Mouse (Mus musculus) kidney, adult 8-10 months (tissue): ENCODE results near the gene Cmss1.
A peak's percentile ranks its signal among the peaks of the same experiment; 100 is the strongest.

ENCODE experiments used
- DNase-seq, 2 experiments: peaks; one replicate each; pipeline ENCODE4 v3.0.0; 2022

The Cmss1 gene

DNA sequence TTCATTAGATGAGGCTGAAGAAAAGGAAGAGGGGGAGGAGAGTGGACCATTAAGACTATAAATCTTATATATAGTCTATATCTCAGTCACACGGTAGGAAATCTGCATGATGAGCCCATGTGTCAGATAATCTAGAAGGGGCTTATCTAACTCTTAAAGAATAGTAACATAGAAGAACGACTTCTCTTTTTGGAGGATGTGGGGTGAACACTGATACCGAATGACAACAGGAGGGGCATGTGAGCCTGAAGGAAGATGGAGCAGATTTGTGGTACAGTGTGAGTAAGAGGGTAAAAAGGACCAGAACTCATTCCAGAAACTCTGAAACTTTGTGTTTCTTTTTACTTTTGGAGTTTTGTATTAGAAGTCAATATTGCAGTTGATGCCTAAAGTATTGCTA lies 97.6 kb downstream of the Cmss1 start:
- DNase-seq = no peak

DNA sequence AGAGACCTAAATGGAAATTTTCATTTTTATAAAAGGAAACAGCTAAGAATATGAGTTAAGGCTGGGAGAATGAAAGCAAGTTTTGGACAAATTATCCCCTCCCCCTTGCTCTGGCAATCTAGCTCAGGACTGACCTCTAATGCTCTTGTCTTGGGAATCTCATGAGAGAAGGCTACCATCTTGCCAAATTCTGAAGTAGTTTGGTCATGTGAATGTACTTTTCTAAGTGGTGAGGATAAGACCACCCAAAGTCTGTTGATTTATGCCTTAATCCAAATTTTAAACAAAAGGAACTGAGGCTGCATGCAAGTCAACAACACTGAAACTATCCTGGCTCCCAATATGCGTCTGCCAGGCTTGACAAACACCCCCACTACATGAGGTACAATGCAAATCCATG lies 98.3 kb downstream of the Cmss1 start:
- DNase-seq = no peak

DNA sequence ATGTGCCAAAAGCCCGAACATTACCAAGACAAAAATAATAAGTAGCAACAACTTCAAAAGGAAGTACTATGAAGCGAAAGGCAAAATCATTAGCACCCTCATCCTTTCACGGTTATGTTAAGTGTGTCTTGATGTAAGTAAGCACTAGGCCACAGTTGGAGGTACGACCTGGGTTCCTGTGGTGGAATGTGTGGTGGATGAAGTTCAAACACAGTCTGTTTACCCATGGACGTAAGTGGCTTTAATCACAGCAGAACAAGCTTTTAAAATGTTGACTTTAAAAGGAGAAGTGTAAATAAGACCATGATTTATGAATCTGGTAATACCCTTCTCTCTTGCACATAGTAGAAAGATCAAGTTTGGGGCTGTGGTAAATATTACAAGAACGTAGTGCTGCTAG lies 100.5 kb downstream of the Cmss1 start:
- DNase-seq = no peak

DNA sequence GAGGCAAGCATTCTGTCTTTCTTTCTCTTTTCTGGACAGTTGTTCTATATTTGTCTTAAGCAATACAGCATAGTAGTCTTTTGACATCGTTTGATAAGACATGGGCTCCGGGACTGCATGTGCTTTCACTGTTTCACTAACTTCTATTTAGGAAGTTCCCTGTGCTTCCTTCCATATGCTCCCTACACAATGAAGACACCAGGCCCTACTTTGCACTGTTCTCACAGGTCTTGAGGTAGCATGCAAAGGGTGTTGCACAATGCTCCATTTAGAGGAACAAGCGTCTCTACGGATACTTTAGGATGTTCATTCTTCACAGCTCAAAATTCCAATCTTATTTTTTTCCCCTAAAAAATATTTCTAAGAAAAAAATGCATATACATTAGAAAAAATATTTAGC lies 101.9 kb downstream of the Cmss1 start:
- DNase-seq = no peak

DNA sequence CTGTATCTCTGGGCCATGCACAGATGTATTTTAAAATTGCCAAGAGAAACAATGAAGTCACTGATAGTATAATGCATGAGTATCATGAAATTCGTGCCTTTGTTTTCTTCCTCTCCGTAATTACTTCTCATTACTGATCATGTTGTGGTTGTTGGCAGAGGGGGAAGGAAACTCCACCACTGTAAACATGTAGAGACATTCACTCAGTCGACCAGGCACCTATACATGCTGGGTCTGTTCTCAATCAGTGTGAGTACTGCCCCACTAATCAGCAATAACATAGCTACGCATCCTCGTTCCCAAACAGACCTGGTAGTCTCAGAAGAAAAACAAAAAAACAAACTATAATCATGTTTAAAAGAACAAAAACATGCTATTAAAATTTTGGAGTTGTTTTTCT lies 103.9 kb downstream of the Cmss1 start:
- DNase-seq = no peak

DNA sequence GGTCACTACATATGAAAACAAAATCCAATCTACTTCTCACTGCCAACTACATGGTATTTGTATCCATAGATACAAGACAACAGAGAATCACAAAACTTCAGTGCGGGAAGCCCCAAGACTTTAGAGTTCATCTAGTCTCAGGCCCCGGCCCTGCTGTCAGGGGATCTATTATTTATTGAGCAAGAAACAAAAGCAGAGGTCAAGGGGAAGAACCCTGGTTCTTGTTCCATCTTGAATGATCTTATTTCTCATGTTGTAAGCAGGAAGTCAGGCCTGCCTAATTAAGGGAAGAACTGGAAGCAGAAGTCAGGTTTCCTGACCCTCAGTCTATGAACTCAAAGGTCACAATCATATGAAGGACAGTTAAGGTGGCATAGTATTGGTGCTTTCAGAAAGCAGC lies 104.4 kb downstream of the Cmss1 start:
- DNase-seq = peak in 1 of 2 experiments; percentile 11

DNA sequence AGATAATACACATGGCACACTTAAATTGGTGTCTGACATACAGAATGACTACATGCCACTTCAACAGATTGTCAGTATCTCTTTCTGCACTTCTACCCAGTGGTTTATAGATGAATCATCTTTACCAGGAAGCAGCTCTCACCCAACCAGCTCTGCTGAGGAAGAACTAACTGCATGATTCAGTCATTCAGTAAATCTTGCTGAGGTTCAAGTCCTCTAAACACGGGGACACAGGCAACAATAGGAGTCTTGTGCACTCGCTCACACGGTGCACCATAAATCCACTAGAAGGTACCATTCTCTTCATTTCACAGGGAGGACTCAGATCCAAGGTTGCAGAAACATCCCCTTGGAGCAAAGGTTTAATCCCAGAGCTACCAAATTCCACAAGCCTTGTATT lies 105.8 kb downstream of the Cmss1 start:
- DNase-seq = no peak

DNA sequence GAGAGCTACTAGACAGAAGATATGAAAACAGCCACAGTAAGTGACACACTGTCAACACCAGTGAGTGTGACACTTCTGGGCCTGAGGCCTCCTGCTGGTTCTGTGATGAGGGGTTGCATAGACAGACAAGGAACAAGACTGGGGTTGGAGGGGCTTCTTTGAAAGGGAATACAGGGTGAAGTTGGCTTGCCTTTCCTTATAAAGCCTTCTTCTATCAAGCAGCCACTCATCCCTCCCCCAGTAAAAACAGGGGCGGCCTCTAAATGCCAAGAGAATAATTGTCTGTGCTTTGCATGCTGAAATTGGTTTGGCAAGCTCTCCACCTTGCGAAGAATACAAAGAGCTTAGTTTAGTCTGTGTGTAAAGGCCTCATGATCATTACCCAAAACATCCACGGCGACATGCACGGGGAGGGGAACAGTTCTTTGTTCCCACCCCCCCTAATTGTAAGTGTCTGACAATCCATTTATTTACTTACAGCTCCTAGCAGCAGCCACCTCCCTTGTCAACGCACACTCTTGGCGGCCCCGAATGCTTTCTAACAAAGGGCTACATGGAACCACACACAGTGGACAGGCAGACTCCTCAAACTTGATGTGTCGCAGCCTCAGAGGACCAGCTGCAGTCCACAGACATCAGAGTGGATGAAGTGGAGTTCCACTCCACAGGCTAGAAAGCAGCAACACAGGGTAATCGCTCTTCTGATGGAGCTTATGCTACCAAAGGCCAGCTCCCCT lies 110.1 kb downstream of the Cmss1 start:
- no peak for DNase-seq

DNA sequence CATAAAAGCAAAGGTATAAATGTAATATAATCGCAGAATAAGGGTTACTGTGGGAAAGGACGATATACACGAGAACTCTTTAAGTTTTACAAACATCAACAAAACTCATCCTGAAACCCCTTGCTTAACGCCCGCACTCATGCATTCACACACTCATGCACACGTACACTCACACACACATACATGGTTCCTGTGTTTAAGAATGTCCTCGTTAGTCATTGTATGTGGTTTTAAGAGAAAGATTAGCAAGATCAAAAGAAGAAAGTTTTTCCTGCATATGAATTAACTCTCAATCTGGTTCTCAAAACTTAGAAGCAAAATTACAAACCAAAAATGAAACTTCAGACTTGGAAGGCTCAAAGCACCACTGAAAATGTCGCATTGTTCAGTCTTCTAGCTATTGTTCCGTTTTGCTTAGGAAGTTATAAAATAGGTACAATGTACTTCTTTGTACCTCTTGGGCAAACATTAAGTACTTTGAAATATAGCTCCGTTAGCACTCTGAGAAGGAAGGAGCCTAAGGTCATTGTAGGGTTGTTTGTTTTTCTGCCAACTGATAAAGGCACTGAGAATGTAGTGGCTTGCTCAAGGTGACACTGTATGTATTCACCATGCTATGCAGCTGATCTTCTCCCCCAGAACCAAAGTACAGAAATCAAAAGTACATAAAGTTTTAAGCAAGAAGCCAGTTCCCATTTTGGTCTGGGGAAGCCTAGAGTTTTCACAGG lies 111.0 kb downstream of the Cmss1 start:
- DNase-seq = no peak

DNA sequence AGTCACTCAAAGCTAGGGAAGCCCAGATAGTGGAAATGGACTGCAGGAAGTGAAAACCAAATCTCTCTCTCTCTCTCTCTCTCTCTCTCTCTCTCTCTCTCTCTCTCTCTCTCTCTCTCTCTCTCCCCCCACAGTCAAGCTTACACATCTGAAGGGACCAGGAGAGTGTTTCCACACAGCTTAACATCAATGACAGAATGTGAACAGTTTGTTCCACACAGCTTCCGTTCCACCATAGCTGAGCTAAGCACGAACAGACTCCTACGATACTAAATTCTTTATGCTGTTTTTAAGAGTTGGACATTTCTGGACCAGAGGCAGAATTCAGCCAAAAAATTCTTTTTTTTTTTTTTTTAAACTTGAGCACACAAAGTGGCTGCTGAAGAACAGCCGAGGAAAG lies 114.8 kb downstream of the Cmss1 start:
- no peak for DNase-seq

DNA sequence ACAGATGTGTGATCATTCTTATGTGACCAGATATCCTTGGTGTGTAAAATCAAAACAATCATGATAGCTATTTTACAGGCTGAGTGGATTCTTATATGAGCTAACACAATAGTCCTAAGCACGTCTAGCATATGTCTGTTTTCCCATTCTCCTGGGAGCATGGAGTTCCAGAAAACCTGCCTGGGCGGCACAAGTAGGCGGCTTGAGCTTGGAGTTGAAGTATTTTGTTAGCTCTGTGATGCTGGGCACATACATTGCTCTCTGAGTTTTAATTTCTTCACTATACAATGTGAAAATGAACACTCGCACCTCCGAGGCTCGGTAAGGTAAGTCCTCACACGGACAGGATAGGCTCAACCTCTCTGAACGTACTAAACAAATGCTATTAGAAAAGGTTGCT lies 116.0 kb downstream of the Cmss1 start:
- no peak for DNase-seq

DNA sequence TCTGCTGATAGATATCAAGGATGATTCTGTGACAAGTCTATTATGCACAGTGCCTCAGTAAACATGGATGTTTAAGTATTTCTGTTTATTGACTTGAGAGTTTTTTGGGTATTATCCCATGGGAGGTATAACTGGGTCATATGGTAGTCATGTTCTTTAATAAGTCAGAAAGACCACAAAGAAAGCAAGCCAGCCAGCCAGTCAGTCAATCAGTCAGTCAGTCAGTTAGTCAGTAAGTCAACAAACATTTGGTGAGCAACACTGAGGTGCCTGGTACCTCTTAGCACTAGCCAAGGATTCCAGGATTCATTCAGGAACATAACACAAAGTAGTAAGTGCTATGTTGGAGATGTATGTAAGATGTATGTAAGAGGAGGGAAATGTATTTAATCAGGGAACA lies 118.0 kb downstream of the Cmss1 start:
- no peak for DNase-seq

DNA sequence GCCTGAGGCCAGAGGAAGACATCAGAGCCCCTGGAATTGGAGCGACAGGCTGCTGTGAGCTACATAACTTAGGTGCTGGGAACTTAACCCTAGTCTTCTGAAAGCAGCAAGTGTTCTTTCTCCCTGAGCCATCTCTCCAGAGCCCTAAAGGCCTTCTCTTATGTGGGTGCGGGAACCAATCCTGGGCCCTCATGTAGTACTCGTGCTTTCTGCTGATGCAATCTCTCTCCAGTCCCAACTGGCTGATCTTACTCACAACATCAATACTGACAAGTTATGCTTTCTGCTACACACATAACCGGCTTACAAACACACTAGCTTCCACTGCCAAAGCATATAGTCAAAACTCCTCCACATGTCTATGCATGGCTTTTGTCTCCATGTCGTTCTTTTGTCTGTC lies 120.4 kb downstream of the Cmss1 start:
- no peak for DNase-seq

DNA sequence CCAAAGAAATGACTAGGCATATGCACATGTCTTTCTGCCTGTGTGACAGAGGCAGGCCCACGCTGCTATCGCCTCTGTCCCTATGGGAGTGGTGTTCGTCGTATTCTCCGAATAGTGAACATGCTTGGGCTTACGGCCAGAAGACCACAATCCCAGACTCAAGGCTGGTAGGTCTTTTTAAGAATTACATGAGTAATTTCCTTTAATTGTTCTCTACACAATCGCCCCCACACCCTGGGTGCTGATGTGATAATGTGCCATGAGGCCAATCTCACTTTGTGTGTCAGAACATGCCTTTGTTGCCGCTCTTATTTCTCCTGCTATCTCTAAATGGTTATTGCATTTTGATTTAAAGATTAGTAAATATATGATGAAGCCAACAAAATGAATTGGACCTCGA lies 121.4 kb downstream of the Cmss1 start:
- DNase-seq = peak in 1 of 2 experiments; percentile 8

DNA sequence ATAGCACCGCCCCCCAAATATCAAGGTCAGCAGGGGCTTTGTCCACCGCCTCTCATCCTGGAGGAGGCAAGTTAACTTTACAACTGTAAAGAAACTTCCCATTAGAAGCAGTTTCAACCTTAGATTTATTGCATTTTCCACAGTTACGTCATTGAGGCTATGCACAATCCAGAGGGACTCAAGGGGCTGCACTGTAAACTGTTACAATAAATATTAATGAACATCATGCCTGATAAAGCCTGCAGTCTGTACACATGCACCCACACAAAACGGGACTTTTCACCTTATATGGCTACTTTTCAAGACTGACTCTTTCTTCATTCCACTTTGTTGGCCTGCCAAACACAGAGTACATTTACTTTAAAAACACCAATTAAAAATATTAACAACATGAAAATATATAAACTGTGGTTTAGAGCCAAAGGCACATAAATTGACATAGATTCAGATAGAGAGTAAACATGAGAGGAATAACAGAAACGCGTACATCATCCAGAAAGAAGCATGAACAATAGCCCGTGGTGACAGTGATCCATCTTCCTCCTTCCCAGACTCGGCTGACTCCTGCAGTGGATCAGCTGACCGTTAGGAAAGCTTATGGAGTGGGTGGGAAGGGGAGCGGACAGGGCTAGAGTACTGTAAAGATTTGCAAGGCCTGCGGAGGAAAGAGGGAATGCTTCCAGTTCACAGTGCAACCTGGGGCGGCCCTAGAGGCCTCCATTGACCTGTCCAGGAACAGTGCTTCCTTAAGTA lies 122.4 kb downstream of the Cmss1 start:
- no peak for DNase-seq

DNA sequence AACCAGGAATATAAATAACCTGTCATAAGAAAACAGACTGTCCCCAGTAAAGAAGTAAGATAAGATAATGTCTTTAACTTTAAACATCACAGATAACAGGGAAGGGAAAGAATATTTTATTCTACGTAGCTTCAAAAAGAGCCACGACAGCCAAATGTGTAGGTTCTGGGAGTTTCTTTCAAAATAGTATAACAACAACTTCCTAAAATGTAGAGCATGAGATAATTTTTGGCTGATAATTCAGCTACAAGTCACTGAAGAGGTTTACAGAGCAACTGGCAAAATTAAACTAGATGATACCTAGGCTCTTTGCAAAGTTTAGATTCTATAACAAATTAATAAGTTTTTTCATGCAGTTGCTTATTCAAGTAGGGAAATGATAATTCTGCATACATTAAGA lies 123.2 kb downstream of the Cmss1 start:
- no peak for DNase-seq

DNA sequence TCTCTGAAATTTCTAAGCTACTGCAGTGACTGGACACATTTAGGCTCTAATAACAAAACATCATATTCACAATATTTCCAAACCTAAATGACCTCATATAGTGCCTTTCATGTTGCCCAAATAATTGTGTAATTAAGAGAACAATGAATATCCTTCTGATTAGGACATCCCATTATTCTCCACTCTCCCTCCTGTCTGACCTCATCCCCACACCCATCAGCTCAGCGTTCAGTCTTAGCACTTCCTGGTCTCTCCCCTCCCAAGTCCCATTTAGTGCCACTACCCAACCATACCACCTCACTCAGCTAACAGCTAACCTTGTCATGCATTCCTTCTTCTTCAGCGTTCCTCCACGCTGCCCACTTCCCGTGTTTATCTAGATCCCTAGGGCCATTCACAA lies 123.8 kb downstream of the Cmss1 start:
- DNase-seq = no peak

DNA sequence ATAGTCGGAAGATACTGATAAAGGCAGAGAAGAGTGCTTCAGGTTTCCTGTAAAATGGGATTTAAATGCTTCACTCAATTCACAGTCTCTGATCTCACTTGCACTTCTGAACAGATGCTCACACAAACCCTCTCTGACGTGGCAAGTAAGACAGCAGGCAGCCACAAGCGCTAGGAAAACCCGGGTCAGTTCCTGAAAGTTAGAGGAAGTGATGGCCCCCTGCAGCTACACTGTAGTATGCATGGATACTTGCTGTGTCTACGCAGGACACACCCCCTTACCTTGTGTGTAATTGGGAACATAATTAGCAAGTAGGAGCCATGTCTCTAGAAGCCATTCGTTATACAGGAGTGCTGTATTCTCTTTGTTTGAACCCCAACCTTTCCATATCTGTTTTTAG lies 124.4 kb downstream of the Cmss1 start:
- no peak for DNase-seq

DNA sequence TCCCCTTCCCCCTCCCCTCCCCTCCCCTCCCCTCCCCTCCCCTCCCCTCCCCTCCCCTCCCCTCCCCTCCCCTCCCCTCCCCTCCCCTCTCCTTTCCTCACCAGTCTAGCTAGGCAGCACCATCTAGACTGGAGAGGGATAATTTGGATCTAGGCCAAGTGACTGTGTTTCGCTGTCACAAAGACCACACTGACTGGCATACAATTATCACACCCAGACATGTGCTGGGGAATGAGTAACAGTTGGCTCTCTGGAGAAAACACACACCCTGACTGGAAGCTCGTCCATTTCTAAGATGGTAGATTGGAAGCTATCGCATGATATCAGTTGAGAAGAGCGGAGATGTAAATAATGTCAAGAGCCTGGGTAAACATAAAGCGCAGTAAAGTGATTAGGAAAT lies 126.9 kb downstream of the Cmss1 start:
- DNase-seq = no peak

DNA sequence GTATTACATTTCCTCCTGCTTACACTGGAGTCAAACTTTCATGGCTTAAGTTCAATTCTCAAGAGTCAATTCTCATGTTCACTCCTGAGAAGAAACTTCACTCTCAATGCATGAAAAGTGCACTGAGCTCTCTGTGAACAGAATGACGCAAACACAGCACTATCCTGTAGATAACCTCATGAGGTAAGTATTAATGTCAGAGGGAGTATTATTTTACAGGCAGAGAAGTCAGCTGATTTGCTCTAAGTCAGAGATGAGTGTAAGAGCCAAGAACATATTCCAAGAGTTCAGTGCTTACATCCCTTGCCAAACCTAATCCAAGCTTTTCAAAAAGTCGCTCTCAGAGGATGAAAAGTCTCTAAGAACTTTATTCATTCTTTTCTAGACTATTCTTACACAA lies 128.2 kb downstream of the Cmss1 start:
- DNase-seq = no peak

DNA sequence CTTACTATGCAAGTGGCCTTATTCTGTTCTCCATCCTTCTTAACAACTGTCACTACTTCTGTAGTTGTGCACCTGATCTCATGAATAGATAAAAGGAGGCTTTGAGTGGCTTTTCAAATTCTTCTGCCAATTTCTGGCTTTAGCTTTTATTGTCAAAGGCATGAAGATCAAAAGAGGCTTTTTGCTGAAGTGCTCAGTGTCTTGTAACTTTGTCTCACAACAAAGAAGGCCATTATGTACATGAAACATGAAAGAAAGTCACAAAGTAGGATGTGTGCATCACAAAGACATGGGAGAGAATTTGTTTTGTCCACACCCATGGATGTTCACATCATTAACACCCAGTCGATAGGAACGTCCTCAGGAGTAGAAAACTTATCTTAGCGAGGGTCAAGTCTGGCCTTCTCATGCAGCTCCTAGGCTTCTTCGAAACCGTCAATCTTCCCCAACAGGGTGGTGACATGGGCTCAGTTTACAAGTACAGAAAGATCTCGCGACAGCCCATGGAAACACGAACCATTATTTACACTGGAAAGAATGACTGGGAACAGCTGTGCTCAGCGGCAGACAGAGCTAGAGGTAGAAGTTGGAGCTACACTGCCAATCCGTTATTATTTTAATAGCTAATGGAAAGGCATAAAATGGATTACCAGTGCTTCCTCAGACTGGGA lies 133.1 kb downstream of the Cmss1 start:
- no peak for DNase-seq

DNA sequence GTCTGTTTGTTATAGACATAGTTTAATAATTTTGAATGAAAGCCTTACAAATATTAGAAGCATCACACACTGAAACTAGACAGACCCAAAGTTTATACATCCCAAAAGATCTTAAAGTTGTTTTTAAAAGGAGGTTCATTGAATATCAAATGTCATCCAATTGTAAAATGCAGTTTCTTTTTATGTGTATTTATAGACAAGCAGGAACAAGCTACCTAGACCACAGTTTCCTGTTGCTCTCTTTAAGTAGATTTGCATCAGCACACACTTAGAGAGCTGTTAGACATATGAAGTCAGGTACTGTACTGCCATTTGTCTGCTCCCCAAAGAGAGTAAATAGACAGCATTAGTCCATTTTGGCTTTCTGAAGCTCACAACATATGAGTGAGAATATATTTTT lies 135.6 kb downstream of the Cmss1 start:
- no peak for DNase-seq

DNA sequence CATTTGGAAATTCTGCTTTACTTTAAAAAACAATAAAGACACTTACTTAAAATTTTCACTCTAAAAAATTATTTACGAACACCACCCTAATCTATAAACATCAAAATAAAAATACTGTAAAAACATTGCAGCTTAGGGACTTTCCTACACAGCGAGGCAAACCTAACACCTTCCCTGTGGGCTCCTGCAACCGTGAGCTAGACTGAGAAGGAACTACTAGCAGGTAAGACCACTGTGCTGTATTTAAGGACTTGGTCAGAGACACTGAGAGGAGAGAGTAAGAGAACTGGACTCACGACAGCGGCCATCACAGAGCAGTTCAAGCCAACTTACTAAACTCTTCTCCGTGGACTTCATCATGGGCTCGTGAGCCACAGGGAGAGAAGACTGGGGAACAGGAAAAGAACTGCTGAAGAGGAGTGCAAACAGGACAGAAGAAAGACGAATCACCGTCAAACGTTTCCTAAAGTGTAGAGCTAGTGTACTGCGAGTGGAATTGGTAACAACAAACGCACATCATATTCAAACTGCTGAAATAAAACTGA lies 136.3 kb downstream of the Cmss1 start:
- no peak for DNase-seq
